Mouse (Mus musculus) 416B (cell line): ENCODE data around the gene Avpr2.
A peak's percentile ranks its signal among the peaks of the same experiment; 100 is the strongest.

Experiments used
- DNase-seq: peaks from one replicate; pipeline ENCODE4 v3.0.0; 2011; ENCODE audit warnings: low read depth

Gene Avpr2

DNA sequence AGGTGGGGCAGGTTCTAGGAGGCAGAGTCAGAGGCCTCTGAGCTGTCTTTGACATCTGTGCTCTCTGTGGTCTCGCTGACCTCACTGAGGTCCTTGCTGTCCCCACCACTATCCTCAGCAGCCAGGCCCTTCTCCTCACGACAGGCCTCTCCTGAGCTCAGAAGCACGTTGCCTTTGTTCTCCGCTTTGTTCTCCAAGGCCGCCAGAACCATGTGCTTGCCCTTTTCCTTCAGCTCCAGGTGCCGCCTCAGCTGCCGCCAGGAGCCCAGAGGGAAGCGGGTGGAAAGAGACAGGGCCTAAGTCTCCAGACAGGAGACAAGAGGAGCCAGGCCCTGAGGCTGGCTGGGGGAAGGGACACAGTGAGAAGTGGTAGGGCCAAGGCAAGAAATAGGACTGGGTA is 25.0 kb downstream of the Avpr2 start:
- no peak for DNase-seq

DNA sequence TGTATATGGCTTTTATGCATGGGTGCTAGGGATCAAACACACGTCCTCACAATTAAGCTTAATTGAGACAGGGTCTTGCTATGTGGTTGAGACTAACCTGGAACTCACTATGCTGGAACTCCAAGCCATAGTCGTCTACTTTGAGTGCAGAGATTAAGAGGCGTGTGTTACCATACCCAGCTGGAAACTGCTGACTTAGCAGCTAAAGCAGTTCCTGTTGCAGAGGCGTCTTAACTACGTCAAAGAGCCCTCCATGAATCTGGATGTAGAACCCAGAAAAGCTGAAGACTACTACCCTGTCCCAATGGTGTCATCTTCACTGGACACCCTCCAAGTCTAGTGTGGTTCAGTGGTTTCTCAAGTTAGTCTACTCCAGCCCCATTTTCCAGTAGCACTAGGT is 26.7 kb downstream of the Avpr2 start:
- DNase-seq = no peak

DNA sequence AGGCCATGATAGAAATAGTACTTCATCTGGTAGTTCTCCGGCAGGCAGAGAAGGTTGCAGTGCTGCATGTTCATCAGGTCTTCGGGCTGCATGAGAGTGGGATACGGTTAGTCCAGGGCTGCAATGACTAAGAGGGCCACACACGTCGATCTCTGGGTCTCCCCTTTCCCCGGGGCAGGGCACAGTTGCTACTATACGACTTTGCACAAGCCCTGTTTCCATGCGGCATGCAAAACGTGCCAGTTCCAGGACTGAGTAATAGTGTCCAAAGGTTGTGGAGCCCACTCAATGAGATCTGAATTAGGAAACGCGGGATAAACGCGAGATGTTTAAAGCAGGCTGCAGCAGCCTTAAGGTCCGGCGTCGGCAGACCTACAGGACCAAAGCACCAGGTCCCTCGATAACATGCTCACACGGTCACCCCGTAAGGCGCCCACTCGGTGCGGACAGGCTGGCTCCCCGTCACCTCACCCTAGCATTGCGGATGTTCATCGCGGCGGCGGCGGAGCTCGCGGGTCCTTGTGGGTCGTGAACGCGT is 29.5 kb downstream of the Avpr2 start:
- no peak for DNase-seq

DNA sequence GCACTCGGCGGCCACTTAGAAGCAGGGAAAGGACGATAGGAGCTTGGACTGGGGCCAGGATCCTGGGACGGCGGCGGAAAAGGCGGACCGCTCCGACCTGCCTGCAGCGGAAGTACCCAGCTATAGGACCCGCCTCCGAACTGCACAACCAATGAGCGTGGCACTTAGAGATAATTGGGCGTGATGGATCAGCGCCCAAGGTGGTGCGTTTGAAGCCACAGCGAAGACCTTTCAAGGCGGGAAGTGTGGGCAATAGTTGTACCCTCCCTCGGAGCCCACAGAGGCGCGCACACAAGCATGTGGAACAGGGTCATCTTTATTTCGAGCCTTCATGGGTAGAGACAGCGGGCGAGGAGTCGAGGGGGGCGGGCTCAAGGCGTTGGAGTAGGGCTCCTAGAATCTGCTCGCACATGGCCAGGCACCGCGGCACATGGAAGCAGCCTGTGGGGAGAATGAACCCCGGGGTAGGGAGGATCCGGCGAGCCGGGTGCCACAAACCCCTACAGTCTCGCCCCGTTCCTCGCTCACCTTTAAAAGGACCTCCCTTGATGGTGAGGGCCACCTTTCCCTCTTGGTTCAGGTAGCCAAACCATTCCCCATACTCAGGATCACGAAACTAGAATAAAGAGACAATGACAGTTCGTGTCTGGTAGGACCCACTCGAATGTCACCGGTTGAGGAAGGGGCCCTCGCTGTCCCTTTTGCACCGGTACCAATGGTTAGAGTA is 30.1 kb downstream of the Avpr2 start, which contains the start of the genes Arhgap4 and Naa10:
TSS of gene Arhgap4 (minus strand) at position 48 of the 727 bp plus-strand sequence.
TSS of gene Naa10 (minus strand) at position 122 of the 727 bp plus-strand sequence.
- DNase-seq = peak; percentile 94

DNA sequence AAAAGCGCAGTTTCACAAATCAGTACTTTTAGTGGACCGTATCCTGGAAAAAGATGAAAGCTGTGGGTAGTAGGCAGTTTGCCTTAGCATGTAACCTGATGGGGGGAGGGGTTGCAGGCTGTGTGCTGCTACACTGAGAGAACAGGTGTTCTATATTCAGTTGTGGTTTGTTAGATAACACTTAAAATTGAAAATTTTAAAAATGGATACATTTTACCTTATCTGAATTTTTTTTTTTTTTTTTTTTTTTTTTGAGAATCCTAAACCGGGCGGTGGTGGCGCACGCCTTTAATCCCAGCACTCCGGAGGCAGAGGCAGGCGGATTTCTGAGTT is 30.6 kb downstream of the Avpr2 start:
- no peak for DNase-seq

DNA sequence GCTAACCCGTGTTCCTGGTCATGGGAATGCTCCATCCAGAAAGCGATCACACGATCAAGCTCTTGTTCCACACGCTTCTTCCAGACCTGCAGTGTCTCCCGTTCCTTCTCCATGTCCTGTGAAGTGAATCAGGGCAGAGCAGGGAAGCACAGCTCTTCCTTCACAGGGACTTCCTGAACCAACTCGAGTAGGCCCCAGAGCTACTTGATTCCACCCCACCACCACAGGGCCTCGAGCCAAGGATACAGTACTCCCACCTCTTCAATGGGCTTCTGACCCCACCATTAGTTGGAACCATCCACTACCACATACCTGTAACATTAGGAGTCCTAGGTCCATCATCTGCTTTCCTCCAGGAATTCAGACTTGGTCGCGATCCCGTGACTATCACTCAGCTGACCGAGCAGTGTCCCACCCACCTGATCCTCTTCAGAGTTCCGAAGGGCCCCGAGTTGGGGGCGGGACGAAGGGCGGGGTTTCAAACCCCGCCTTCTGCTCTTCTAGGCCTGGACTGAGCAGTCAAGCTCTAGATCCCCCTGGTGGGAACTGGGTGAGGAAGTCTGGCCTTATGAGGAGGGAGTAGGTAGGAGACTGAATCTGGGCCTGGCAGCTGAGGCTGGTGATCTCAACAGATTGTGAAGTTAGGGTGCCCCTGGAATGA is 38.6 kb downstream of the Avpr2 start, which contains the start of gene Renbp:
TSS of gene Renbp (minus strand) at position 449 of the 661 bp plus-strand sequence.
- DNase-seq = peak; percentile 92

DNA sequence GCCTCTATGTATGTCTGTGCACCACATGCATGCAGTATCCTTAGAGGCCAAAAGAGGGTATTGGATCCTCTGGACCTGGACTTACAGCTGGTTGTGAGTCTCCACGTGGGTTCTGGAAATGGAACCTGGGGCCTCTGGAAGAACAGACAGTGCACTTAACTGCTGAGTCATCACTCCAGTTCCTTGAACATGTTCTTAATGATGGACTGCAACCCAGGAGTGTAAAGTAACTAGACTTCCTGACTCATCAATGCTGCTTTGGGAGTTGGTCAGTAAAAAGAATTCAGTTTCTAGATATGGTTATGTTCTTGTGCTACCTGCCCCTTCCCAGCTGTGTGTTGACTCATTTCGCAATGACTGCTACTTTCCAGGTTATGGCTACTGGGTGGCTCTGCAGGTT is 40.0 kb downstream of the Avpr2 start:
- DNase-seq = peak; percentile 33

DNA sequence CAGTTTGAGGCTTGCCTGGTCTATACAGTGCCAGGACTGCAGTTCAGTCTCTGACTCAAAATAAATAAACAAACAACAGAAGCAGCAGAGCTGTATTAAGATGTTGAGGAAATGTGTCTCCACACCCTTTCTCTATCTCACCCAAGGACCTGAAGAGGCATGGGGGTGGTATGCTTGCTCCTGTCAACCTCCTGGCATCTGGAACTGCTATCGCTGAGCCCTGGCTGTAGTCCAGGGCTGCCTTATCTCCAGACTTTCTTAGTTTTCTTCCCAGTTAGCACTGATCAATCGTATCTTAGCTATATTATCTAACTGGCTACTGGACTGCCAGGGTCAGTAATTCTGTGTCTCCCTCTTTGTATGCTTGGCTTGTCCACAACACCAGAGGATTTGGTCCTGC is 50.0 kb downstream of the Avpr2 start:
- DNase-seq = no peak

DNA sequence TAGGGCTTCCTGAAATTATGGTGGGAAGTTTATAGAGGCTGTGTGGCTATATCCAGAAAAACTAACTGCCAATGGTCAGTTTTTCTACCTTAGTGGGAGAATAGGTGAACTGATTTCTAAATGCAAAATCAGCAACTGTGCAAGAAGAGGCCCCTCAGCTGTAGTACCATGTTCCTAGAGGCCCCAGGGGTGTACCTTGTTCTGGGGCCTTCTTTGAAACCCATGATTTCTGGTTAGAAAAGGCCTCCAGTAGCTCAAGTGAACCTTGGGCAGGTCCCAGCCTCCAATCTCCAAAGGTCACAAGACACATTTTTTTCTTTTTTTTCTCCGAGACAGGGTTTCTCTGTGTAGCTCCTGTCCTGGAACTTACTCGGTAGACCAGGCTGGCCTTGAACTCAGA is 50.4 kb downstream of the Avpr2 start:
- DNase-seq = no peak
